Mouse (Mus musculus) adrenal gland, postnatal 25 days (tissue): ENCODE results near the gene Rpl10a. TPM values are rescaled to one million over a fixed set of nuclear protein-coding genes. Genes with fewer than 3 reads are reported as not detected.

Experiments used
- DNase-seq: peaks from one replicate; pipeline ENCODE4 v3.0.0; 2021; ENCODE audit warnings: mixed read lengths
- total RNA-seq: library from RNA; stranded (reverse); gene quantifications from 2 replicates; pipeline ENCODE4 v1.2.3, GENCODE M21; 2021

Gene Rpl10a
- total RNA-seq, 1 experiment from 2014 or later = 848 TPM

- no peak for DNase-seq
Observed at GRCm38 (mm10) chr17:28360531-28361277, 32.4 kb downstream of the Rpl10a start.

- DNase-seq = no peak
Observed at GRCm38 (mm10) chr17:28361921-28362652, 33.8 kb downstream of the Rpl10a start.

- no peak for DNase-seq
Observed at GRCm38 (mm10) chr17:28362653-28363292, 34.5 kb downstream of the Rpl10a start.

GRCm38 (mm10) chr17:28363507-28363906 lies 35.2 kb downstream of the Rpl10a start:
- no peak for DNase-seq

GRCm38 (mm10) chr17:28365122-28365521 lies 36.9 kb downstream of the Rpl10a start, which contains the start of gene Tulp1:
Tulp1 (minus strand) TSS chr17:28365222.
- no peak for DNase-seq

- peak; percentile 82 for DNase-seq
Observed at GRCm38 (mm10) chr17:28368449-28368848, 40.2 kb downstream of the Rpl10a start.

GRCm38 (mm10) chr17:28369056-28369455 lies 40.8 kb downstream of the Rpl10a start:
- DNase-seq = no peak

- DNase-seq = no peak
Observed at GRCm38 (mm10) chr17:28371286-28371685, 43.0 kb downstream of the Rpl10a start.

GRCm38 (mm10) chr17:28371941-28372340 lies 43.7 kb downstream of the Rpl10a start:
- no peak for DNase-seq

- DNase-seq = peak; percentile 67
Observed at GRCm38 (mm10) chr17:28373821-28374220, 45.5 kb downstream of the Rpl10a start.

- DNase-seq = no peak
Observed at GRCm38 (mm10) chr17:28374494-28374893, 46.2 kb downstream of the Rpl10a start.

- DNase-seq = no peak
Observed at GRCm38 (mm10) chr17:28375592-28376061, 47.4 kb downstream of the Rpl10a start.

- DNase-seq = no peak
Observed at GRCm38 (mm10) chr17:28380255-28380654, 52.0 kb downstream of the Rpl10a start.

Other genes starting within 250 kb of the Rpl10a start
- gene Tcp11, start 247.8 kb upstream of the Rpl10a start, total RNA-seq = not detected in 2 replicates
- gene Scube3, start 186.3 kb upstream of the Rpl10a start, total RNA-seq = 23.1 and 28.0 TPM in 2 replicates
- 41.5 and 45.5 TPM in 2 replicates for gene Zfp523, start 151.3 kb upstream of the Rpl10a start, total RNA-seq
- 1.8 and 3.1 TPM in 2 replicates for gene Def6, start 120.7 kb upstream of the Rpl10a start, total RNA-seq
- gene Ppard, start 95.8 kb upstream of the Rpl10a start, total RNA-seq = 36.3 and 43.3 TPM in 2 replicates
- 34.6 and 35.0 TPM in 2 replicates for gene Fance, start 15.0 kb upstream of the Rpl10a start, total RNA-seq
- gene Tead3, start 22.3 kb downstream of the Rpl10a start, total RNA-seq = 10.4 and 13.6 TPM in 2 replicates
- gene Tulp1, start 36.8 kb downstream of the Rpl10a start, total RNA-seq = not detected in 2 replicates
- gene Fkbp5, start 189.1 kb downstream of the Rpl10a start, total RNA-seq = 55.9 and 60.1 TPM in 2 replicates
- gene Armc12, start 202.3 kb downstream of the Rpl10a start, total RNA-seq = not detected in 2 replicates
- not detected in 2 replicates for gene Clpsl2, start 220.9 kb downstream of the Rpl10a start, total RNA-seq
- gene Clps, start 232.3 kb downstream of the Rpl10a start, total RNA-seq = not detected in 2 replicates
- 1.9 and 2.2 TPM in 2 replicates for gene Lhfpl5, start 247.2 kb downstream of the Rpl10a start, total RNA-seq